Mouse (Mus musculus) limb, embryonic 14.5 days (tissue): ENCODE data around the gene N4bp2l1. TPM values are rescaled to one million over a fixed set of nuclear protein-coding genes. Genes with fewer than 3 reads are reported as not detected.

Experiments
- ATAC-seq: fragments of 200-750 bp; cut with Nextera tagmentation; 2 replicates; pipeline ENCODE4 v1.8.0; 2017; ENCODE audit warnings: low read depth, moderate number of reproducible peaks, moderate TSS enrichment; ENCODE audit not compliant: low FRiP score
- DNase-seq: peaks from one replicate; pipeline ENCODE4 v3.0.0-alpha.2; 2015; ENCODE audit warnings: low spot score
- H3K27ac ChIP-seq: fragments of 300-500 bp; sonication (generic); replicated peaks from 2 replicates; pipeline ENCODE4 v1.5.1; 2014; ENCODE audit warnings: low read depth, mild to moderate bottlenecking, low read length, moderate library complexity, mixed read lengths
- H3K27me3 ChIP-seq: fragments of 300-500 bp; sonication (generic); 2 replicates; pipeline ENCODE4 v1.6.1; 2014; ENCODE audit warnings: low read length, mixed read lengths; ENCODE audit not compliant: control insufficient read depth, insufficient read depth
- H3K36me3 ChIP-seq: fragments of 300-500 bp; sonication (generic); 2 replicates; pipeline ENCODE4 v1.6.1; 2014; ENCODE audit warnings: mild to moderate bottlenecking, low read length, moderate library complexity, mixed read lengths; ENCODE audit not compliant: control insufficient read depth, insufficient read depth
- H3K4me1 ChIP-seq: fragments of 300-500 bp; sonication (generic); 2 replicates; pipeline ENCODE4 v1.6.1; 2014; ENCODE audit warnings: antibody characterized with exemption, low read length, mixed read lengths; ENCODE audit not compliant: control insufficient read depth, insufficient read depth
- H3K4me2 ChIP-seq: fragments of 300-500 bp; sonication (generic); replicated peaks from 2 replicates; pipeline ENCODE4 v1.6.1; 2014; ENCODE audit warnings: low read depth, mild to moderate bottlenecking, low read length, moderate library complexity; ENCODE audit not compliant: severe bottlenecking
- H3K4me3 ChIP-seq: fragments of 300-500 bp; sonication (generic); replicated peaks from 2 replicates; pipeline ENCODE4 v1.5.1; 2014; ENCODE audit warnings: low read length
- H3K9ac ChIP-seq: fragments of 300-500 bp; sonication (generic); 2 replicates; pipeline ENCODE4 v1.6.1; 2014; ENCODE audit warnings: mild to moderate bottlenecking, low read depth, low read length, moderate library complexity; ENCODE audit not compliant: severe bottlenecking
- H3K9me3 ChIP-seq: fragments of 300-500 bp; sonication (generic); 2 replicates; pipeline ENCODE4 v1.6.1; 2016; ENCODE audit warnings: low read length; ENCODE audit not compliant: control insufficient read depth
- POLR2A ChIP-seq: fragments of 200-500 bp; IDR thresholded peaks from 2 replicates; pipeline ENCODE4 v1.8.0; 2012; ENCODE audit warnings: inconsistent platforms, mild to moderate bottlenecking, moderate library complexity, borderline replicate concordance; ENCODE audit not compliant: insufficient read depth, insufficient read length; ENCODE audit errors: extremely low read depth
- WGBS: fragments of 180-500 bp; shearing (Covaris S2); extraction: QIAGEN DNeasy Blood & Tissue Kit; methylation state at CpG from one replicate; pipeline ENCODE4 v1.1.7; 2014; 5-methylcytosine and 5-hydroxymethylcytosine counted together
- polyA plus RNA-seq, 2 experiments: library from polyadenylated mRNA; depleted of rRNA in 1 of 2; stranded (reverse) in 1 of 2; unstranded in 1 of 2; fragments of >200 nt; fragmentation: Nextera tagmentation in 1 of 2; extraction: Ambion mirVana in 1 of 2; gene quantifications; 2 replicates each; pipeline versions ENCODE4 v1.2.1 to v1.2.3; 2012 to 2014

Gene N4bp2l1
- polyA plus RNA-seq, 2 experiments: 4.3 to 6.1 TPM

GRCm38 (mm10) chr5:150525239-150525638 is 71.7 kb downstream of the N4bp2l1 start:
- WGBS: 85% methylated on average over 2 of the region's 2 CpGs
- no peaks in the 10 kb centered on the region for H3K9me3 ChIP-seq
- H3K4me1 ChIP-seq: 0 out of 2 replicates have a peak, but pooled peaks cover 5% of the 10 kb centered on the region
- H3K27ac ChIP-seq: no peak overlapping the region
- H3K9ac ChIP-seq: no peak overlapping the region
- DNase-seq (no peak), ATAC-seq (no peak)
- H3K4me2 ChIP-seq: no peak overlapping the region
- no peak overlapping the region for H3K4me3 ChIP-seq
- H3K36me3 ChIP-seq: no peaks in the 10 kb centered on the region
- no peaks in the 10 kb centered on the region for H3K27me3 ChIP-seq
- no peak for TF ChIP-seq POLR2A

- Histone ChIP-seq H3K4me3 (peak overlapping the region; percentile 77), H3K27me3 (no peaks in the 10 kb centered on the region), H3K9ac (peak overlapping the region; percentile 92), H3K4me1 (0 out of 2 replicates have a peak, but pooled peaks cover 5% of the 10 kb centered on the region), H3K4me2 (peak overlapping the region; percentile 67), H3K27ac (peak overlapping the region; percentile 76), H3K36me3 (no peaks in the 10 kb centered on the region), H3K9me3 (no peaks in the 10 kb centered on the region)
- TF ChIP-seq POLR2A: no peak
- ATAC-seq: no peak
- WGBS: 8% methylated on average over 11 of the region's 11 CpGs
- DNase-seq: no peak
Observed at GRCm38 (mm10) chr5:150522867-150523234, 74.1 kb downstream of the N4bp2l1 start.

- Histone ChIP-seq H3K27me3 (no peaks in the 10 kb centered on the region), H3K4me3 (peak within 1 kb of the TSS; percentile 77), H3K27ac (peak within 1 kb of the TSS; percentile 76), H3K9ac (peak within 1 kb of the TSS; percentile 92), H3K4me1 (0 out of 2 replicates have a peak, but pooled peaks cover 5% of the 10 kb centered on the region), H3K36me3 (no peaks in the 10 kb centered on the region), H3K4me2 (peak within 1 kb of the TSS; percentile 67), H3K9me3 (no peaks in the 10 kb centered on the region)
- 6% methylated on average over 63 of the region's 63 CpGs for WGBS
- TF ChIP-seq POLR2A: peak; percentile 93; the same call in 1 of the 2 replicates
- ATAC-seq (peak; percentile 96), DNase-seq (peak; percentile 80)
Observed at GRCm38 (mm10) chr5:150521937-150522866, 74.8 kb downstream of the N4bp2l1 start, which contains the start of gene Brca2. Gene Brca2, plus strand, starts transcription at chr5:150522630.

Other genes with a start within 250 kb of the N4bp2l1 start
- gene Zar1l, start 79.0 kb downstream of the N4bp2l1 start, polyA plus RNA-seq (2012; rRNA removed): not detected in 2 replicates
- gene Zar1l, start 79.0 kb downstream of the N4bp2l1 start, polyA plus RNA-seq (2014; fragmentation: Nextera tagmentation; extraction: Ambion mirVana): not detected in 2 replicates
- gene Brca2, start 74.6 kb downstream of the N4bp2l1 start, polyA plus RNA-seq (2012; rRNA removed): 20.6 and 25.9 TPM in 2 replicates
- gene Brca2, start 74.6 kb downstream of the N4bp2l1 start, polyA plus RNA-seq (2014; fragmentation: Nextera tagmentation; extraction: Ambion mirVana): 15.9 and 19.6 TPM in 2 replicates
- 28.5 and 35.0 TPM in 2 replicates for gene N4bp2l2, start 69.0 kb upstream of the N4bp2l1 start, polyA plus RNA-seq (2012; rRNA removed)
- 52.6 and 57.3 TPM in 2 replicates for gene N4bp2l2, start 69.0 kb upstream of the N4bp2l1 start, polyA plus RNA-seq (2014; fragmentation: Nextera tagmentation; extraction: Ambion mirVana)
- gene Pds5b, start 76.6 kb upstream of the N4bp2l1 start, polyA plus RNA-seq (2012; rRNA removed): 40.0 and 41.3 TPM in 2 replicates
- 41.6 and 47.6 TPM in 2 replicates for gene Pds5b, start 76.6 kb upstream of the N4bp2l1 start, polyA plus RNA-seq (2014; fragmentation: Nextera tagmentation; extraction: Ambion mirVana)